Mouse (Mus musculus) midbrain, embryonic 11.5 days (tissue): ENCODE measurements at regions not wholly inside any gene's neighbourhood (a gene's known extent, or its start where the extent isn't known, plus 50 kb on each side); places are given as distances from the start of the nearest gene placed in this dataset.

Source experiments
- ATAC-seq: fragments of 200-750 bp; cut with Nextera tagmentation; 2 replicates; pipeline ENCODE4 v1.8.0; 2017; ENCODE audit warnings: moderate TSS enrichment, moderate library complexity; ENCODE audit not compliant: low FRiP score
- DNase-seq: peaks from one replicate; pipeline ENCODE4 v3.0.0; 2015; ENCODE audit warnings: low spot score; ENCODE audit errors: missing footprints
- H3K27ac ChIP-seq: fragments of 300-500 bp; sonication (generic); 2 replicates; pipeline ENCODE4 v1.5.1; 2014; ENCODE audit warnings: low read depth, low read length
- H3K27me3 ChIP-seq: fragments of 300-500 bp; sonication (generic); 2 replicates; pipeline ENCODE4 v1.6.1; 2014; ENCODE audit warnings: mild to moderate bottlenecking, low read length, moderate library complexity, mixed read lengths; ENCODE audit not compliant: control insufficient read depth, insufficient read depth
- H3K36me3 ChIP-seq: fragments of 300-500 bp; sonication (generic); 2 replicates; pipeline ENCODE4 v1.6.1; 2014; ENCODE audit warnings: mild to moderate bottlenecking, low read length, moderate library complexity, mixed read lengths; ENCODE audit not compliant: control insufficient read depth, insufficient read depth
- H3K4me1 ChIP-seq: fragments of 300-500 bp; sonication (generic); 2 replicates; pipeline ENCODE4 v1.6.1; 2014; ENCODE audit warnings: low read length; ENCODE audit not compliant: control insufficient read depth, insufficient read depth
- H3K4me2 ChIP-seq: fragments of 300-500 bp; sonication (generic); 2 replicates; pipeline ENCODE4 v1.6.1; 2014; ENCODE audit warnings: mild to moderate bottlenecking, moderate library complexity
- H3K4me3 ChIP-seq: fragments of 300-500 bp; sonication (generic); 2 replicates; pipeline ENCODE4 v1.5.1; 2014; ENCODE audit warnings: low read depth, low read length
- H3K9ac ChIP-seq: fragments of 300-500 bp; sonication (generic); 2 replicates; pipeline ENCODE4 v1.6.1; 2014; ENCODE audit warnings: low read length
- H3K9me3 ChIP-seq: fragments of 300-500 bp; sonication (generic); 2 replicates; pipeline ENCODE4 v1.6.1; 2016; ENCODE audit warnings: low read length; ENCODE audit not compliant: control insufficient read depth
- WGBS: fragments of 180-500 bp; shearing (Covaris S2); extraction: QIAGEN DNeasy Blood & Tissue Kit; methylation state at CpG from one replicate; pipeline ENCODE4 v1.1.7; 2014; 5-methylcytosine and 5-hydroxymethylcytosine counted together

DNA sequence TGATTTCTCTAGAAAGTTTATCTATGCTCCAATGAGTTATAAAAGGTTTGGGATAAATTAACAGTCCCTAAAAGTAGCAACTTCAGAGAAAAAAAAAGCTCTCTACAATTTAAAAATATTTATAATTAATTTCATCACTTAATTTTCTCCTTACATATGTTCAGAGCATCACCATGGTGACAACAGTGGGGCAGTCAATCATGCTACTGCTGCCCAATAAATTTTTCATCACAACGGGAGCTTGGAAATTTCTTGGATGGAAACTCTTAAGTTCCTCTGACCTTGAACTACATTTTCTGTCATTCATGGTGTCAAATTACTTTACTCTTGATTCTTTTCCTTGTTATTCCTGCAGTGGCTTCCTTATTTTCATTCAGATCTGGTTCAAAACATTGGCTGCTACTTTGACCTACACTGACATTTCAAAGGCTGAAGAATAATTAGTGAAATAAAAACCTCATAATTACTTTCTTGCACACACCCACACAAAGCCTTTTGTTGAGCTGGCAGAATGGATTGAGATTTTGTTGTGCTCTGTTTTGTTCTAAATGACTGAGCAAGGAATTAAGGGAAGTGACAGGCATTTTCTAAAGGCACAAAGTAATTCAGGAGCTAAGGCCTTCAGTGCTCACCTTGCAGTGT is 540.1 kb upstream of the Stxbp6 start:
- ATAC-seq: peak; percentile 57
- Histone ChIP-seq H3K4me1 (peaks cover 6% of the 10 kb centered on the region; the same call in 1 of the 2 replicates), H3K4me2 (no peak overlapping the region), H3K9me3 (no peaks in the 10 kb centered on the region), H3K9ac (no peak overlapping the region), H3K27ac (no peak overlapping the region), H3K36me3 (no peaks in the 10 kb centered on the region), H3K4me3 (no peak overlapping the region), H3K27me3 (no peaks in the 10 kb centered on the region)
- DNase-seq: no peak
- 27% methylated on average over 1 of the region's 1 CpGs for WGBS

DNA sequence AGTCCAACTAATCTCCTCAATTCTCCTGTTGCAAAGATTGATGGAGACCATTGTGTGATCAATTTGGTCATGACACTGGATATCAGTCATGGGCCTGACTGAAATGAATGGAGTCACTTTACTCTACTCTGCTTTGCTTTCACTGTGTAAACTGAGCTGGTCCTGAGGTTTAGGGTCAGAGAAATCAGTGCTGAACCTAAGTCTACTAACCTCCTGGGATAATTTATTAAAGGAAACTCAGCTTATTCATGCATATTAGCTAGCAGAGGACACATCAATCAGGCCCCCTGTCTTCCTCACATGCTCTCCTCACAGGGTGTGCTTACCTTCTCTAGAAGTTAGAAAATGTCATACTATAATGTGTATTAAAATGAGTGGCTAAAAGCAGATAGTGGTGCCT is 539.6 kb upstream of the Stxbp6 start:
- H3K36me3 ChIP-seq: no peaks in the 10 kb centered on the region
- no peak overlapping the region for H3K27ac ChIP-seq
- DNase-seq: no peak
- H3K9me3 ChIP-seq: no peaks in the 10 kb centered on the region
- H3K4me3 ChIP-seq: no peak overlapping the region
- no peak overlapping the region for H3K4me2 ChIP-seq
- H3K27me3 ChIP-seq: no peaks in the 10 kb centered on the region
- H3K9ac ChIP-seq: no peak overlapping the region
- H3K4me1 ChIP-seq: peaks cover 6% of the 10 kb centered on the region; the same call in 1 of the 2 replicates
- peak; percentile 65 for ATAC-seq

DNA sequence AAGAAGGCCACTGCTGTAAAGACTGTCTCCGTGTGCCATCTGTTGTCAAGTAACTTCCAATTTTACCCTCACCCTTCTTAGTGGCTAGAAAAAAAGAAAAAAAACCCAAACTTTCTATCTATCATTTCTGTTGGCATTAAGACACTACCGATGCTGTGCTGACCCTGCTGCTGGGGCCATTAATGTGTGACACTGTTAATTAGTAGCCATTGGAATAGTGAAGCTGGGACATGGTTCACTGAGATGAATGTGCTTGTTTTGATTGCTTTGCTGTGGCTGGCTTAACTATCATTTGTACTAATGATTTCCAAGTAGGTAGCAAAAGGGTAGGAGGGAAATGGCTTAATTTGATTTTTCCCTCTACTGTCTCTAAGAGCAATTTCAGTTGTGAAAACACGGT is 524.9 kb upstream of the Stxbp6 start:
- Histone ChIP-seq H3K27me3 (no peaks in the 10 kb centered on the region), H3K27ac (no peak overlapping the region), H3K36me3 (no peaks in the 10 kb centered on the region), H3K4me1 (no peaks in the 10 kb centered on the region), H3K4me2 (no peak overlapping the region), H3K4me3 (no peak overlapping the region), H3K9ac (no peak overlapping the region), H3K9me3 (no peaks in the 10 kb centered on the region)
- 89% methylated on average over 3 of the region's 3 CpGs for WGBS
- no peak for ATAC-seq
- DNase-seq: no peak

DNA sequence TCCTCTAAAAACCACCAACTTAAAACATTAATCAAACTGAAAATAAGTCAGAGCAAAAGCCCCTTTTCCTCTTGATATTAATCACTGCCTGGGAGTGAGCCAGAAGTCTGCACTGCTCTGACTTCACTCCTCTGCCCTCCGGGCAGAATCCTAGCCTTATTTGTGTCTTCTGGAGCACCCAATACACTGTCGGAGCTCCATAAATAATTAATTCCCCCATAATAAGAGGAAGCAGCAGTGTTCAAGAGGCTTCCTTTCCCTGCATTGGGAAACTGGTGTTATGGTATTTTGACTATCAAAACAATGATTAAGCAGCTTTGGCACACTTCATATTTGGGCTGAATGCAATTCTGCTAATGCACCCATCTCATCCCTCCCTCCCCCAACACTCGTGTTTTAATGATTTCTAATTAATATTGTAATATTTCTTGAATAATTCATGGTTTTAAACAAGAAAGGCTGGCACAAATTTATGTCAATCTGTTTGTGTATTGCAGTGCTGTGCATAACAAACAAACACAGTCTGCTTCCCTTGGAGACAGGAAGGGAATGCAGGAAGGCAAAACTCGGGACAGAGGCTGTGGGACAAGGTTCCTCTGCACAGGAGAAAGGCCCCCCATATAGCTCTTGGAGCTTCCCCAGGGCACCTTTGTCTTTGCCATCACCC is 523.5 kb upstream of the Stxbp6 start:
- WGBS: 69% methylated on average over 4 of the region's 4 CpGs
- no peak for DNase-seq

DNA sequence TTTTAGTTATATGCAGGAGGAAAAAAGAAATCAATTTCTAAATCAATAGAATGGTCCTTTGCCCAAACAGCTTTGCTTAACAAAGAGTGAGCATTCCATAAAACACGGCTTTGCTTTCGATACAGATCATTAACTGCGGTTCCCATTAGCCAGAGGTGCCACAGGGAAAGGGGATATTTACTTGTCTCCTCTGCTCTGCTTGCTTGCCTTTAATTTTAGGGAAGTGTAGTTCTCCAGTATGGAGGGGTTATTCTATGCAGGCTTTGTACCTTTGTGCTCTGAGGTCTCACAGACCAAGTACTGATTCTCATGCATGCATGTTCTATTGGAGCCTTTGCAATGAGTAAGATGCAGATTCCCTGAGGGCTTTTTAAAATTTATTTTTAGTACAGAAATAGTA is 520.2 kb upstream of the Stxbp6 start:
- H3K4me1 ChIP-seq: no peaks in the 10 kb centered on the region
- H3K9me3 ChIP-seq: no peaks in the 10 kb centered on the region
- H3K4me3 ChIP-seq: no peak overlapping the region
- no peaks in the 10 kb centered on the region for H3K36me3 ChIP-seq
- H3K9ac ChIP-seq: no peak overlapping the region
- DNase-seq (no peak), ATAC-seq (no peak)
- H3K4me2 ChIP-seq: no peak overlapping the region
- H3K27me3 ChIP-seq: no peaks in the 10 kb centered on the region
- no peak overlapping the region for H3K27ac ChIP-seq
- WGBS: 83% methylated on average over 3 of the region's 3 CpGs

More for the DNA sequence above, 523.5 kb upstream of the Stxbp6 start:
- no peak overlapping the region for H3K27ac ChIP-seq
- H3K9me3 ChIP-seq: no peaks in the 10 kb centered on the region
- ATAC-seq: 0 out of 2 replicates have a peak, but pooled peaks have one; percentile 52
- H3K36me3 ChIP-seq: no peaks in the 10 kb centered on the region
- H3K9ac ChIP-seq: no peak overlapping the region
- no peak overlapping the region for H3K4me3 ChIP-seq
- H3K27me3 ChIP-seq: no peaks in the 10 kb centered on the region
- H3K4me1 ChIP-seq: no peaks in the 10 kb centered on the region
- no peak overlapping the region for H3K4me2 ChIP-seq

DNA sequence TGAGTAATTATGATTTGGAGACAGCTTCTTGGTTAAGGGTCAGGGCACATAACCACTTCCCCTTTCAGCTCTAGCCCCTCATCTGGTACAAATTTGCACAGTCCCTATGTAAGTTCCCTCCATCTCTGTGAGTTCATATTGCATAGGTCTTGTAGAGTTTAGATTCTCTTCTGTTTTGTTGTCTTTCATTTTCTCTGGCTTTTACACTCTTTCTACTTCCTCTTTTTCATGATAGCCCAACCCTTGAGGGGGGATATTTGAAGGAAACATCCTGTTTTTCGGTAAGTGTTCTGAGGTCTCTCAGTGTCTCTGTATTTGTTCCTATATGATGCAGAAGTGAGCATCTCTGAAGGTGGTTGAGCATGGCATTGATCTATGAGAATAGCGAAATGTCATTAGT is 515.7 kb upstream of the Stxbp6 start:
- WGBS: 95% methylated on average over 2 of the region's 2 CpGs
- Histone ChIP-seq H3K9me3 (no peaks in the 10 kb centered on the region), H3K4me2 (no peak overlapping the region), H3K27ac (no peak overlapping the region), H3K4me1 (no peaks in the 10 kb centered on the region), H3K27me3 (no peaks in the 10 kb centered on the region), H3K9ac (no peak overlapping the region), H3K36me3 (no peaks in the 10 kb centered on the region), H3K4me3 (no peak overlapping the region)
- ATAC-seq (no peak), DNase-seq (no peak)

DNA sequence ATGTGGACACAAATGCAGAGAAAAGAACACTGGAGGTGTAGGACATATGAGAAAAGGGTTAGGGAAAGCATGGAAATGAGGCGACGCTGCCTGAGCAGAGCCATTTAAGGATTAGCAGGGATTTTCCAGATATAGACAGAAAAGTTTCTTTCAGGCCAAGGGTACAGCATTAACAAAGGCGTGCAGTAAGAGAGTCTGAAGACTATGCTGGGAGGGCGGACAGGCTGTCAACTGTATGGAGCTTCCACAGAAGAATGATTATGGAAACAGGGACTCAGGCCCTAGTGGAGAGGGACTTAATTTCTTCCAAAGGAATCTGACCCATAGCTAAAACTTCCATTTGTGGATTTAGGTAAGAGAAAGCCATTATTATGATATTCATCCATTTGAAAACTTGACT is 511.3 kb upstream of the Stxbp6 start:
- no peaks in the 10 kb centered on the region for H3K9me3 ChIP-seq
- H3K36me3 ChIP-seq: no peaks in the 10 kb centered on the region
- H3K27me3 ChIP-seq: no peaks in the 10 kb centered on the region
- no peak for DNase-seq
- WGBS: 55% methylated on average over 4 of the region's 4 CpGs
- H3K27ac ChIP-seq: no peak overlapping the region
- no peak overlapping the region for H3K4me3 ChIP-seq
- no peak overlapping the region for H3K9ac ChIP-seq
- no peaks in the 10 kb centered on the region for H3K4me1 ChIP-seq
- no peak overlapping the region for H3K4me2 ChIP-seq
- ATAC-seq: no peak

DNA sequence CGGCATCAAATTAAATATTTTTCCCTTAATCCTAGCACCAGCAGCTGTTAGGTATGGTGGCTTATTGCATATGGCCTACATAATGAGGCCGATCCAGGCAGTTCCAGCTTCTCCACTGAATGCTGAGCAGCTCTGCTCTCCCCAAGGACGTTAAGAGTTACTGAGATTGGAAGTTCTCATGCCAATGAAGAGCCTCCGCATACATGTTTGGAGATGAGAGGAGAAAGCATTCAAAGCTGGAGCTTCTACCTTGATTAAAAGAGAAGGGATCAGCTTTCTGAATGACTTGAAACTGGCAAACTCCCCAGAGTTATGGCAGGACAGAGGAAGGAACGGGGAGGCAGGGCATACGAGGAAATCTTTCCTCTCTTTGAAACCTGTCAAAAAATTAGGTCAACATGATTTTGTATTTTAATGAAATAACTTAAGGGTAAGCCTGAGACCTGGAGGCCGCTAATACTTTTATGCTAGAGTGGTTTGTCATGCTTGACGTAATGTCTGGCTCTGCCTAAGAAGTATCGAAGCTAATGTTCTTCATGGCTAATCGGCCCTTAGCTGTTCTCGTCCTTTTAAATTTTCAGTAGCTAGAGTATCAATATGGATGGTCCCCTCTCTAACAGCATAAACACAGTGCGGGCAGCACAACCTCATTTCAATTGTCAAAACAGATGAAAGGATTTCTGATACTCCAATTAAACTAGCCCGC is 489.0 kb upstream of the Stxbp6 start:
- Histone ChIP-seq H3K36me3 (no peaks in the 10 kb centered on the region), H3K27ac (peak overlapping the region; percentile 60), H3K4me2 (no peak overlapping the region), H3K9ac (no peak overlapping the region), H3K9me3 (no peaks in the 10 kb centered on the region), H3K27me3 (no peaks in the 10 kb centered on the region), H3K4me1 (peaks cover 9% of the 10 kb centered on the region), H3K4me3 (no peak overlapping the region)
- DNase-seq: peak; percentile 89
- WGBS: 58% methylated on average over 13 of the region's 13 CpGs
- ATAC-seq: peak; percentile 93

DNA sequence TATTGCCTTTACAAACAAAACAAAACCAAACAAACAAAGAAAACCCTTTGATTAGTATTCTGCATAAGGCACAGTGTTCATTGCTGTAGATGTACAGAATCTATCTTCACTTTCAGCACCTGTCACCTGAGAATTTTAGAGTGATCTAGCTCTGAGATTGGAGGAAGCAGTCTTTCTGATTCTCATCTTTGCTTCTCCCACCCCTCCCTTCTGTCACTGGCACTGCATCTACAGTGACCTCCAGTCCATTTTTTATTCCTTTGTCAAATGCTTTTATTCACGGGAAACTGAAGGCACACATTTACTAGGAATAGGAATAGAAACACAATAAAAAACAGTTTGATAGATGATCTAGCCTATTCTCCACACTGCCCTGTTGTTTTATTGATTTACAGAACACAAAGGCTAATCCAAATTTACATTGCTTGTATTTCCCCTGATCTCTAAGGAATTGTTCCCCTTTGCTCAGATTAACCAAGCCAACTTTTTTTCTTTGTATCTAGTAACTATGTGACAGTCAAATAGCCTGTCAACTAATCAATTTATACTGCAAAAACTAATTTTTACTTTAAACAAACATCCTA is 488.2 kb upstream of the Stxbp6 start:
- H3K27me3 ChIP-seq: no peaks in the 10 kb centered on the region
- H3K9ac ChIP-seq: 0 out of 2 replicates have a peak overlapping the region, but pooled peaks have one; percentile 5
- H3K4me1 ChIP-seq: peaks cover 9% of the 10 kb centered on the region
- ATAC-seq (peak; percentile 56), DNase-seq (no peak)
- peak overlapping the region; percentile 73 for H3K27ac ChIP-seq
- no peaks in the 10 kb centered on the region for H3K9me3 ChIP-seq
- H3K36me3 ChIP-seq: no peaks in the 10 kb centered on the region
- no peak overlapping the region for H3K4me3 ChIP-seq
- no peak overlapping the region for H3K4me2 ChIP-seq
- 52% methylated on average over 1 of the region's 1 CpGs for WGBS
